Mouse (Mus musculus): ENCODE measurements at regions not wholly inside any gene's neighbourhood (a gene's known extent, or its start where the extent isn't known, plus 50 kb on each side); places are given as distances from the start of the nearest gene placed in this dataset.

DNA sequence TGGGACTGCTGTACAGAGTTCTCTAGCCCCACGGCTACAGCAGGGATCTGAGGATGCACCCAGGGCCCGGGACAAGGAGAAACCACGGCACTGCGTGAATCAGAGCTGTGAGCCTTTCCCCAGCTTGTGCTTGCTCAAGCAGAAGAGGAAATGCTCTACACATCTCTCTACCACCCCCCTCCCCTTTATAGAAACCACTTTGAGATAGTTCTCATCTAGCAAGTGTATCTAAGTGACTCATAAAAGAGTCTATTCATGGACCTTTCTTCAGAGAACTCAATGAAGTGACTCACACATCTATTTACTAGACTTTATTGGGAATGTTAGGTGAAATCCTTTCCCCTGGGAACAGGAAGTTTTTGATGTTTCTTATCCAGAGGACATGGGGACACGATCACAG is 61.0 kb upstream of the Flt1 start:
- ATAC-seq (ENCODE audit: insufficient read depth), result no peak
- Histone ChIP-seq H3K9ac (replicated peaks) (no peak overlapping the region), H3K27me3 (ENCODE audit: control insufficient read depth, insufficient read depth, low read length) (no peaks in the 10 kb centered on the region), H3K36me3 (replicated peaks; ENCODE audit: control insufficient read depth, insufficient read depth, low read depth) (no peaks in the 10 kb centered on the region), H3K4me1 (replicated peaks; ENCODE audit: control insufficient read depth in 2 of 2, insufficient read depth in 2 of 2, low read length in 1 of 2) (no peaks in the 10 kb centered on the region), H3K4me3 (ENCODE audit: insufficient read depth in 1 of 2, low read depth in 2 of 2, low read length in 2 of 2) (no peak overlapping the region), H3K4me2 (ENCODE audit: low read depth) (no peak overlapping the region), H3K27ac (no peak overlapping the region), H3K9me3 (ENCODE audit: control insufficient read depth, low read length) (no peaks in the 10 kb centered on the region; the same call in 1 of the 2 replicates)
- 21% methylated on average over 5 of the region's 5 CpGs for WGBS (ENCODE audit: insufficient replicate concordance)
- no peak for DNase-seq (ENCODE audit: low read depth in 3 of 3, low spot score in 3 of 3)
- TF ChIP-seq EP300 (IDR thresholded peaks at IDR 0.05; ENCODE audit: low read depth), result no peak
- TF ChIP-seq CTCF (IDR thresholded peaks at IDR 0.05; ENCODE audit: low read depth), result no peak

- Histone ChIP-seq H3K4me1 (replicated peaks; ENCODE audit: control insufficient read depth in 2 of 2, insufficient read depth in 2 of 2, low read length in 1 of 2) (no peaks in the 10 kb centered on the region), H3K36me3 (replicated peaks; ENCODE audit: control insufficient read depth, insufficient read depth, low read depth) (no peaks in the 10 kb centered on the region), H3K4me3 (ENCODE audit: insufficient read depth in 1 of 2, low read depth in 2 of 2, low read length in 2 of 2) (no peak overlapping the region), H3K9ac (replicated peaks) (no peak overlapping the region), H3K27me3 (ENCODE audit: control insufficient read depth, insufficient read depth, low read length) (no peaks in the 10 kb centered on the region), H3K4me2 (ENCODE audit: low read depth) (no peak overlapping the region), H3K27ac (no peak overlapping the region), H3K9me3 (ENCODE audit: control insufficient read depth, low read length) (no peaks in the 10 kb centered on the region)
- ATAC-seq (ENCODE audit: insufficient read depth), result no peak
- TF ChIP-seq EP300 (IDR thresholded peaks at IDR 0.05; ENCODE audit: low read depth), result no peak
- no peak; the same call in 1 of the 2 replicates for TF ChIP-seq CTCF (IDR thresholded peaks at IDR 0.05; ENCODE audit: low read depth)
- DNase-seq (ENCODE audit: low read depth in 3 of 3, low spot score in 3 of 3), result no peak
- 73% methylated on average over 9 of the region's 9 CpGs for WGBS (ENCODE audit: insufficient replicate concordance)
Measured at GRCm38 (mm10) chr5:147784159-147784558, 58.3 kb upstream of the Flt1 start.

GRCm38 (mm10) chr5:147783476-147783875 is 57.7 kb upstream of the Flt1 start:
- no peak for DNase-seq (ENCODE audit: low read depth in 3 of 3, low spot score in 3 of 3)
- Histone ChIP-seq H3K4me3 (ENCODE audit: insufficient read depth in 1 of 2, low read depth in 2 of 2, low read length in 2 of 2) (no peak overlapping the region), H3K4me1 (replicated peaks; ENCODE audit: control insufficient read depth in 2 of 2, insufficient read depth in 2 of 2, low read length in 1 of 2) (no peaks in the 10 kb centered on the region), H3K9ac (replicated peaks) (no peak overlapping the region), H3K27ac (no peak overlapping the region), H3K36me3 (replicated peaks; ENCODE audit: control insufficient read depth, insufficient read depth, low read depth) (no peaks in the 10 kb centered on the region), H3K27me3 (ENCODE audit: control insufficient read depth, insufficient read depth, low read length) (no peaks in the 10 kb centered on the region), H3K4me2 (ENCODE audit: low read depth) (no peak overlapping the region), H3K9me3 (ENCODE audit: control insufficient read depth, low read length) (no peaks in the 10 kb centered on the region)
- WGBS (ENCODE audit: insufficient replicate concordance), result 79% methylated on average over 4 of the region's 4 CpGs
- no peak for ATAC-seq (ENCODE audit: insufficient read depth)
- TF ChIP-seq EP300 (IDR thresholded peaks at IDR 0.05; ENCODE audit: low read depth) (no peak), CTCF (IDR thresholded peaks at IDR 0.05; ENCODE audit: low read depth) (no peak)

- no peak overlapping the region for H3K4me2 ChIP-seq (ENCODE audit: low read depth)
- H3K27ac ChIP-seq, result no peak overlapping the region
- no peaks in the 10 kb centered on the region for H3K4me1 ChIP-seq (replicated peaks; ENCODE audit: control insufficient read depth in 2 of 2, insufficient read depth in 2 of 2, low read length in 1 of 2)
- WGBS (ENCODE audit: insufficient replicate concordance), result 39% methylated on average over 7 of the region's 7 CpGs
- DNase-seq (ENCODE audit: low read depth in 3 of 3, low spot score in 3 of 3) (no peak), ATAC-seq (ENCODE audit: insufficient read depth) (no peak)
- TF ChIP-seq EP300 (IDR thresholded peaks at IDR 0.05; ENCODE audit: low read depth), result no peak
- TF ChIP-seq CTCF (IDR thresholded peaks at IDR 0.05; ENCODE audit: low read depth), result no peak
- no peaks in the 10 kb centered on the region for H3K9me3 ChIP-seq (ENCODE audit: control insufficient read depth, low read length)
- H3K27me3 ChIP-seq (ENCODE audit: control insufficient read depth, insufficient read depth, low read length), result no peaks in the 10 kb centered on the region
- no peak overlapping the region for H3K4me3 ChIP-seq (ENCODE audit: insufficient read depth in 1 of 2, low read depth in 2 of 2, low read length in 2 of 2)
- H3K36me3 ChIP-seq (replicated peaks; ENCODE audit: control insufficient read depth, insufficient read depth, low read depth), result no peaks in the 10 kb centered on the region
- H3K9ac ChIP-seq (replicated peaks), result no peak overlapping the region
Measured at GRCm38 (mm10) chr5:147782761-147783160, 57.0 kb upstream of the Flt1 start.

- Histone ChIP-seq H3K27me3 (ENCODE audit: control insufficient read depth, insufficient read depth, low read length) (no peaks in the 10 kb centered on the region), H3K4me1 (replicated peaks; ENCODE audit: control insufficient read depth in 2 of 2, insufficient read depth in 2 of 2, low read length in 1 of 2) (no peaks in the 10 kb centered on the region), H3K4me3 (ENCODE audit: insufficient read depth in 1 of 2, low read depth in 2 of 2, low read length in 2 of 2) (no peak overlapping the region), H3K9me3 (ENCODE audit: control insufficient read depth, low read length) (no peaks in the 10 kb centered on the region), H3K4me2 (ENCODE audit: low read depth) (no peak overlapping the region), H3K9ac (replicated peaks) (no peak overlapping the region), H3K27ac (no peak overlapping the region), H3K36me3 (replicated peaks; ENCODE audit: control insufficient read depth, insufficient read depth, low read depth) (no peaks in the 10 kb centered on the region)
- WGBS (ENCODE audit: insufficient replicate concordance), result 38% methylated on average over 8 of the region's 8 CpGs
- DNase-seq (ENCODE audit: low read depth in 3 of 3, low spot score in 3 of 3) (no peak), ATAC-seq (ENCODE audit: insufficient read depth) (no peak)
- TF ChIP-seq CTCF (IDR thresholded peaks at IDR 0.05; ENCODE audit: low read depth) (no peak), EP300 (IDR thresholded peaks at IDR 0.05; ENCODE audit: low read depth) (no peak)
Measured at GRCm38 (mm10) chr5:147782241-147782681, 56.5 kb upstream of the Flt1 start.

Measured in liver, embryonic 14.5 days (tissue).